Mouse (Mus musculus) liver, postnatal 0 days (tissue): ENCODE data around the gene Mfsd12.

ENCODE experiments used
- CTCF ChIP-seq: sonication (generic); IDR thresholded peaks from 2 replicates; pipeline ENCODE4 v1.5.1; 2016; ENCODE audit warnings: antibody characterized with exemption, low read depth
- EP300 ChIP-seq: IDR thresholded peaks from 2 replicates; pipeline ENCODE4 v1.6.1; 2016; ENCODE audit warnings: antibody characterized with exemption, low read depth, mild to moderate bottlenecking

- TF ChIP-seq CTCF = no peak
- TF ChIP-seq EP300 = no peak
Observed at GRCm38 (mm10) chr10:81345162-81345534, 12.1 kb upstream of the Mfsd12 start.
